Mouse (Mus musculus): Measurements from ENCODE around the gene Bcat1.

Gene Bcat1

DNA sequence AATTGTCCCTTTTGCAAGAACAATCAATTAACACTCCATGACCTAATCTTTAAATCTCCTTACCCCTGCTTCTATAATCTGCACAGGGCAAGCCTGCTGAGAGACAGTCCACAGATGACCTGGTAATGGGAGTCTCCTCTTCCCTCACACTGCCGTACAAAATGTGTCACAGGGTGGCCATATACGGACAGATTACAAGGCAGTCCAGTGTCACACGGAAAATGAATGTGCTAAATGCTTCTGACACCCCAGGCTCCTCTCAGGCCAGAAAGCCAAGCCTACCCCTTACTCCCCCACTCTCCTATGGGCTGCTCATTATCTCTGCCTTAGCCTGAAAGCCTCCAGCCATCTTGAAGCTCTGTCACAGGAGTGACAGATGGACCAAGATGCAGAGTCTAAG lies 25.1 kb downstream of the Bcat1 start:
- no peak for DNase-seq

DNA sequence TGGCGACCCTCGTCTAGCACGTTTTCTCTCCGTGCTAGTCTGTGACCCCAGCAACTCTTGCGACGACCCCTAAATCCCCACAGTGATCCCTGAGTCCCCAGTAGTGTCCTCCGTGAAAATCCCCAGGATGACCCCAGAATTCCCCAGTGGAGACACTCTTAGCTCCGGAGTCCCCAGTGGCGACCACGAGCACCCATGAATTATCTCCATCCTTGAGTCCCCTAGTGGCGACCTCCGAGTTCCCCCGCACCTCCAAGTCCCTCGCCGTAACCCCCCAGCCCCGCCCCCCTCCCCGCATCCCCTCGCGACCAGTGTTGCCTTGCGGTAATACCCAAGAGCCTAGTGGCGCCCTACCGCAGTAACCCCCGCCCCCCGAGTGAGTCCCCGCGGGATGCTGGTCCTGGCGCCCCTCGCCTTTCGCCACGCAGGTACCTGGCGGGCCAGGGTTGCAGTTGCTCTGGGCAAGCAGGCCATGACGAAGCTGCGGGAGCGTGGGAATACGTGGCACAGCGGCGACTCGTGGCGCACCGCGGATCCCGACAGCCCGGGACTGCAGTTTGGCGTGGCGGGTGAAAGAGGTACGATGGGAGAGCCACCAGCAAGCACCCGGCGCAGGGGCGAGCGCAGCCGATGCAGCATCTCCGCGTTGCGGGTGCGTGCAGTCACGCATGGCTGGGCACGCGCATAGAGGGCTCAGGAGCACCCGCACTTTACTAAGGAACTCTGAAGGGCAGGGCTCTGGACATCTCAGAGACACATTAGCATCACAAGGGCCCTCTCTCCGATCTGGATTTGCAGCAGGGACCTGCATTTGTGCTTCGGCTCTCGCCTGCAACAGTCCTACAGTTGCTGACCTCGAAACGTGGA lies 27.6 kb downstream of the Bcat1 start:
- no peak for DNase-seq

- no peak for DNase-seq
Measured at GRCm38 (mm10) chr6:145047445-145047857, 28.5 kb downstream of the Bcat1 start.

DNA sequence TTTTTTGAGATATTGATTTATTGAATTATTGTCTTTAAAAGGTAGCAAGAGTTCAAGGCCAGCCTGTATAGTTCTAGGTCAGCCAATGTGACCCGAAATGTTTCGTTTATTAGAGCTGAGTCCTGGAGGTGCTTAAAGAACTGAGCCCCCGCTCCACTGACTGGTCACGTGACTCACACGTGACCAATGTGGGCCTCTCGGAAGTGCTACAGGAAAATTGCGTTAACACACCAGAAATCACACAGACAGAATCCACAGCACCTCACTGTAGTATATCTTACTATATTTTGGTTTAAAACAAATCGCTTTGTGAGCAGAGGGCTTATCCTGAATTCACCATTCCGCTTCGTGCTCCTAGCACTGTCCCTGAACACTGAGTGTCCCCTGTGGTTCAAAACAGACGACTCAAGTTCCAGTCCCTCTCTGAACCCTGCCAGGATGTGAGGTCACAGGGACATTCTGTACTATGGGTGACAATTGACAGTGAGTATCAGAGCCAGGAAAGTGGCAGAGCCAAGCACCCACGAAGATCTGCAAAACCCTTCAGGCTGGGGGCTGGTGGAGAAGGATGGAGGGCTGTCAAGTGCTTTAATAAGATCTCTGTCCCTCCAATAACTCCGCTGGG lies 29.6 kb downstream of the Bcat1 start:
- no peak for DNase-seq

DNA sequence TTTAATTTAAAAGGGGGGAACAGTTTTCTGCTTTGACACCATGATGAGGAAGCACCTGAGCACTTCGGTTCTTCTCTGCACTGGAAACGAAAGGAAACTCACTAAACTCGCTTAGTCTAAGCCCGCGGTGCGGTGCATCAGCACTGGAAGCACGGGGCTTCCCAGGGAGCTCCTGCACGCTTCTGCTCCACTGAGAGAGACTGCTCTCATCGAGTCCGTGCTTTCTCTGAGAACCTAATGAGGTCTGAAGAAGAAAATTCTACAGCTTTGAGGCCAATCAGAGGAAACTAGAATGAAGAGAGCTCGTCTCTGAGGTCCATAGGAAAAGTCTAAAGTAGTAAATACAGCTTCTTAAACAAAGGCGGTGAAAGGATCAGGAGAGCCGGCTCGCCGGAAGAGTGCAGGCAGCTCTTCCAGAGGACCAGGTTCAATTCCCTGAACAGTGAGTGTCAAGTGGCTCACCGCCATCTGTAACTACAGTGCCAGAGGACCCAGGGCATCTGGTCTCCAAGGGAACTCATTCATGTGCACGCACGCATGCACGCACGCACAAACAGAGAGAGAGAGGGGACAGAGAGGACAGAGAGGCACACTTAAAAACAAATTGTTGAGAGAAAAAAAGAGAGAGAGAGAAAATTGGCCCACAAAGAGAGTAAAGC lies 30.9 kb downstream of the Bcat1 start:
- no peak for DNase-seq

GRCm38 (mm10) chr6:145040732-145041131 lies 35.3 kb downstream of the Bcat1 start:
- DNase-seq, result no peak

DNA sequence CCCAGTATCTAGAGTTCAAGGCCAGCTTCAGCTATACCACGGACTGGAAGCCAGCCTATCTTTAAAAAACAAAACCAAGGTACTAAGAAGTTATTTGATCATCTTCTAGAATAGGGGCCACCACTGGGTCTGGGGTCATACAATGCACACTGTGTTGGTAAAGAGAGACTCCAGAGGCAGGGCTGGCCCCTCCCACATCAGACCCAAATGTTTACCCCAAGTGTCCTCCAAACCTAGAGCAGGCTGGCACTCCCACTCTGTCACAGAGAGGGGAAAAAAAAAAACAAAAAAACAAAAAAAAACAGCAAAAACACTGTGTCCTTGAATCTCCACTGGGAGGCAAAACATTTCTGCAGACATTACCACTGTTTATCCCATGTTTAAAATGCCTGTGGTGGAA lies 38.4 kb downstream of the Bcat1 start:
- no peak for DNase-seq

- DNase-seq, result no peak
Measured at GRCm38 (mm10) chr6:145035412-145035811, 40.6 kb downstream of the Bcat1 start.

GRCm38 (mm10) chr6:145030587-145030986 lies 45.4 kb downstream of the Bcat1 start:
- no peak for DNase-seq

- DNase-seq, result no peak
Measured at GRCm38 (mm10) chr6:145023990-145024389, 52.0 kb downstream of the Bcat1 start.

- peak; percentile 28 for DNase-seq
Measured at GRCm38 (mm10) chr6:145022966-145023725, 52.8 kb downstream of the Bcat1 start.

- DNase-seq, result no peak
Measured at GRCm38 (mm10) chr6:145022349-145022748, 53.6 kb downstream of the Bcat1 start.

GRCm38 (mm10) chr6:145020553-145020952 lies 55.4 kb downstream of the Bcat1 start:
- no peak for DNase-seq

DNA sequence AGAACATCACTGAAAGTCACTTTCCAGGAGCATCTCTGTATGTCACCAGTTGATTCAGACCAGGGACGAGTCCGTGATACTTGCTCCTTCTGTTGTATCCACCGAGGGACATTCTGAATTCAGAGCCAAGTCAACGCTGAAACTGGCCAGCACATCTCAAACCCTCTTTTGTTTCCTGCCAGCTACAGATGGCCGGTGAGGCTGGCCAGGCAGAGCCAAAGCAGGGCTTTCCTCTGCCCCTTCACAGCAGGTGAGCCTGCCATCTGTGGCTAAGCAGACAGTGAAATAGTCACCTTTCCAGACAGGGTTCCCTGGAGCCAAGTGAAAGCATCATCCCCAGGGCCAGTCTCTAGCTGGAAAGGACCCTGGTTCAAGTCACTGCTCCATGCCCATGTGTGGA lies 57.7 kb downstream of the Bcat1 start:
- DNase-seq, result no peak

DNA sequence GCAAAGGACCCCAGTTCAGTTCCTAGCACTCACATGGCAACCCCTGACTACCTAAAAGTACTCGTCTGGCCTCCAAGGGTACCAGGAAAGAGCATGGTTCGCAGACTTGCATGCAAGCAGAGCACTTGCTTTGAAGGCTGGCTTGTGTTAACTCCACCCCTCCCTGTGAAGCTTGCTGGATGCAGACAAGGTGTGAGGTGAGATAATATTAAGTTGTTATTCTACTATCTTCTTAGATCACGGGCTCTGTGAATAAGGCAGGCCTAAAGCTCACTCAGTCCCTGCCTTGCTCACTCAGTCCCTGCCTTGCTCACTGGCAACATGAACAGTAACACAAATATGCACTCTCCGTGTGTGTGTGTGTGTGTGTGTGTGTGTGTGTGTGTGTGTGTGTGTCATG lies 58.5 kb downstream of the Bcat1 start:
- no peak for DNase-seq

- DNase-seq, result no peak
Measured at GRCm38 (mm10) chr6:145016639-145017038, 59.3 kb downstream of the Bcat1 start.

DNA sequence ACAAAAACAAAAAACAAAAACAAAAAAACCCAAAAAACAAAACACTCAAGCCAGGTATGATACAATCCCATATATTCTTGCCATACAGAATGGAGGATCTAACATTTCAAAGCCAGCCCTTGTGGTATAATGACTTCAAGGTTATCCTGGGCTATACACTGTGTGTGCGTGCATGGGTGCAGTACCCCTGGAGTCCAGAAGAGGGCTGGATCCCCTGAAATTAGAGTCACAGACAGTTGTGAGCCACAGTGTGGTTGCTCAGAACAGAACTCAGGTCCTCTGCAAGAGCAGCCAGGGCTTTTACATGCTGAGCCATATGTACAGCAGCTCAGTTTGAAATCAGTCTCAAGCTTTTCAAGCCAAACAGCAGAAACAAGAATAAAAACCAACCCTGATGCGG lies 61.0 kb downstream of the Bcat1 start:
- no peak for DNase-seq

GRCm38 (mm10) chr6:145012699-145013098 lies 63.3 kb downstream of the Bcat1 start:
- peak; percentile 7 for DNase-seq

- no peak for DNase-seq
Measured at GRCm38 (mm10) chr6:145011141-145011540, 64.8 kb downstream of the Bcat1 start.

GRCm38 (mm10) chr6:145009859-145010818 lies 65.8 kb downstream of the Bcat1 start:
- peak; percentile 31 for DNase-seq

DNA sequence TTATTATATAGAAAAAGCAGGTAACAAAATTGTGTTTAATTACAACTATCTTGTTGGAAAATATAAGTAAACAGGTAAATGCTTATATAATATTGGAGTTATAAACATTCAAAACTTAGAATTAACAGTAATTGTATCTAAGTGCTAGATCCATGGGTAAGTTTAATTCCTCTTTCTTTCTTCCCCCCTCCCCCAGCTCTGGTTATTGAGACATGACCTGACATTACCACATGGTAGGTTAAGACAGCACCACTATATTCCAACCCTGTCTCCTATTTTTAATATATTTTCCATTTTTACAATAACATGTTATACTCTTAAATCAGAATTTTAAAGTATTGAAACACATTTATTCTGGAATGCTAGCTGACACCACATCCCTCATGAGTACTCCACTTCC lies 72.5 kb downstream of the Bcat1 start:
- DNase-seq, result no peak
